Mouse (Mus musculus): ENCODE data around the gene D430042O09Rik.

DNA sequence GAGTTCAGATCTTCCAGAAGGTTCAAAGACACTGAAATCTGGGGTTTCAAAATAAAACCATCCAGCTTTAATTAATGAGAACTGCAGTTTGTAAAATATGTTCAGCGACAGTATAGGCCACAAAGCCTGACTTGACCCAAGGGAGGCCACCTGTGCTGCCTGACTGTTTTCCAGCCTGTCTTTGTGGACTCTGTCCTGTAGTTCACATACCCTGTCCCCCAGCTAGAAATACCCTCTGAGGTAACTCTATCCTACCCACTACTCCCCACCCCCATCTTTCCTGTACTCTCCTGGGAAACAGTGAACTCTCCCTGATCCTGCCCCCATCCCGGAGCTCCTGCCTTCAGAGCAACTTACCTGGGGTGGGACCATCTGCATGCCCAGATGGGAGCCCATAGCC, 175.5 kb downstream of the D430042O09Rik start:
- TF ChIP-seq GATA1 (IDR thresholded peaks at IDR 0.05; ENCODE audit: borderline replicate concordance, low read length) (no peak), FLI1 (IDR thresholded peaks at IDR 0.05; ENCODE audit: low read length) (no peak)
